Mouse (Mus musculus): Measurements from ENCODE around the gene Tsc1. TPM values are rescaled to one million over a fixed set of nuclear protein-coding genes. Genes with fewer than 3 reads are reported as not detected.

The Tsc1 gene
- polyA plus RNA-seq, 1 experiment from 2014 or later = 9.8 TPM

- no peak overlapping the region for H3K4me3 ChIP-seq (ENCODE audit: low read depth, low read length)
- 41% methylated on average over 3 of the region's 3 CpGs for WGBS (ENCODE audit: insufficient replicate concordance)
- ATAC-seq (ENCODE audit: low read depth) = no peak
These were observed 47.4 kb downstream of the Tsc1 start for GRCm38 (mm10) chr2:28688431-28688830.

GRCm38 (mm10) chr2:28692692-28693091 lies 51.7 kb downstream of the Tsc1 start:
- Histone ChIP-seq H3K27me3 (ENCODE audit: control insufficient read depth, insufficient read depth, low read depth, low read length) (no peaks in the 10 kb centered on the region), H3K36me3 (ENCODE audit: control insufficient read depth, insufficient read depth) (no peaks in the 10 kb centered on the region), H3K9me3 (replicated peaks; ENCODE audit: control insufficient read depth, low read length) (no peaks in the 10 kb centered on the region), H3K4me2 (ENCODE audit: low read depth, low read length) (no peak overlapping the region), H3K9ac (ENCODE audit: low read depth, low read length) (no peak overlapping the region), H3K4me1 (ENCODE audit: control insufficient read depth, low read depth, low read length) (no peaks in the 10 kb centered on the region), H3K27ac (ENCODE audit: low read length) (no peak overlapping the region), H3K4me3 (ENCODE audit: low read depth, low read length) (no peak overlapping the region)
- 69% methylated on average over 9 of the region's 9 CpGs for WGBS (ENCODE audit: insufficient replicate concordance)
- ATAC-seq (ENCODE audit: low read depth) = no peak

More at GRCm38 (mm10) chr2:28688431-28688830, 47.4 kb downstream of the Tsc1 start:
- no peaks in the 10 kb centered on the region for H3K9me3 ChIP-seq (replicated peaks; ENCODE audit: control insufficient read depth, low read length)
- H3K9ac ChIP-seq (ENCODE audit: low read depth, low read length) = no peak overlapping the region
- H3K4me2 ChIP-seq (ENCODE audit: low read depth, low read length) = no peak overlapping the region
- no peaks in the 10 kb centered on the region for H3K4me1 ChIP-seq (ENCODE audit: control insufficient read depth, low read depth, low read length)
- H3K27me3 ChIP-seq (ENCODE audit: control insufficient read depth, insufficient read depth, low read depth, low read length) = no peaks in the 10 kb centered on the region
- no peak overlapping the region for H3K27ac ChIP-seq (ENCODE audit: low read length)
- H3K36me3 ChIP-seq (ENCODE audit: control insufficient read depth, insufficient read depth) = peaks cover 9% of the 10 kb centered on the region

- Histone ChIP-seq H3K9ac (ENCODE audit: low read depth, low read length) (no peak overlapping the region), H3K9me3 (replicated peaks; ENCODE audit: control insufficient read depth, low read length) (no peaks in the 10 kb centered on the region), H3K36me3 (ENCODE audit: control insufficient read depth, insufficient read depth) (no peaks in the 10 kb centered on the region), H3K4me1 (ENCODE audit: control insufficient read depth, low read depth, low read length) (peaks cover 24% of the 10 kb centered on the region), H3K27ac (ENCODE audit: low read length) (peak overlapping the region; percentile 54; the same call in 1 of the 2 replicates), H3K27me3 (ENCODE audit: control insufficient read depth, insufficient read depth, low read depth, low read length) (peaks cover 10% of the 10 kb centered on the region), H3K4me2 (ENCODE audit: low read depth, low read length) (peak overlapping the region; percentile 88), H3K4me3 (ENCODE audit: low read depth, low read length) (no peak overlapping the region)
- WGBS (ENCODE audit: insufficient replicate concordance) = 31% methylated on average over 5 of the region's 5 CpGs
- ATAC-seq (ENCODE audit: low read depth) = no peak
These were observed 57.5 kb downstream of the Tsc1 start for GRCm38 (mm10) chr2:28698566-28698965.

- no peaks in the 10 kb centered on the region for H3K9me3 ChIP-seq (replicated peaks; ENCODE audit: control insufficient read depth, low read length)
- H3K27me3 ChIP-seq (ENCODE audit: control insufficient read depth, insufficient read depth, low read depth, low read length) = peaks cover 10% of the 10 kb centered on the region
- peaks cover 24% of the 10 kb centered on the region for H3K4me1 ChIP-seq (ENCODE audit: control insufficient read depth, low read depth, low read length)
- peak within 1 kb of the TSS; percentile 64 for H3K4me3 ChIP-seq (ENCODE audit: low read depth, low read length)
- WGBS (ENCODE audit: insufficient replicate concordance) = 1% methylated on average over 53 of the region's 53 CpGs
- H3K4me2 ChIP-seq (ENCODE audit: low read depth, low read length) = peak within 1 kb of the TSS; percentile 88
- ATAC-seq (ENCODE audit: low read depth) = peak; percentile 44
- peak within 1 kb of the TSS; percentile 54; the same call in 1 of the 2 replicates for H3K27ac ChIP-seq (ENCODE audit: low read length)
- H3K9ac ChIP-seq (ENCODE audit: low read depth, low read length) = peak within 1 kb of the TSS; percentile 51
- no peaks in the 10 kb centered on the region for H3K36me3 ChIP-seq (ENCODE audit: control insufficient read depth, insufficient read depth)
These were observed 58.6 kb downstream of the Tsc1 start, which contains the start of the genes Spaca9 and Ak8 for GRCm38 (mm10) chr2:28699361-28700335. Gene Spaca9, minus strand, starts transcription at chr2:28699727. Gene Ak8, plus strand, starts transcription at chr2:28700164.

- Histone ChIP-seq H3K9ac (ENCODE audit: low read depth, low read length) (no peak overlapping the region), H3K4me2 (ENCODE audit: low read depth, low read length) (peak overlapping the region; percentile 26)
These were observed 60.7 kb downstream of the Tsc1 start for GRCm38 (mm10) chr2:28701646-28702262.

GRCm38 (mm10) chr2:28706106-28706636 lies 65.1 kb downstream of the Tsc1 start:
- no peaks in the 10 kb centered on the region for H3K36me3 ChIP-seq (ENCODE audit: control insufficient read depth, insufficient read depth)
- WGBS (ENCODE audit: insufficient replicate concordance) = 41% methylated on average over 8 of the region's 8 CpGs
- peaks cover 19% of the 10 kb centered on the region for H3K4me1 ChIP-seq (ENCODE audit: control insufficient read depth, low read depth, low read length)
- H3K27ac ChIP-seq (ENCODE audit: low read length) = no peak overlapping the region
- no peak for ATAC-seq (ENCODE audit: low read depth)
- H3K27me3 ChIP-seq (ENCODE audit: control insufficient read depth, insufficient read depth, low read depth, low read length) = no peaks in the 10 kb centered on the region
- no peaks in the 10 kb centered on the region for H3K9me3 ChIP-seq (replicated peaks; ENCODE audit: control insufficient read depth, low read length)
- no peak overlapping the region for H3K4me3 ChIP-seq (ENCODE audit: low read depth, low read length)
- no peak overlapping the region for H3K4me2 ChIP-seq (ENCODE audit: low read depth, low read length)
- no peak overlapping the region for H3K9ac ChIP-seq (ENCODE audit: low read depth, low read length)

More at GRCm38 (mm10) chr2:28701646-28702262, 60.7 kb downstream of the Tsc1 start:
- no peaks in the 10 kb centered on the region for H3K36me3 ChIP-seq (ENCODE audit: control insufficient read depth, insufficient read depth)
- no peak overlapping the region for H3K4me3 ChIP-seq (ENCODE audit: low read depth, low read length)
- H3K27me3 ChIP-seq (ENCODE audit: control insufficient read depth, insufficient read depth, low read depth, low read length) = peaks cover 10% of the 10 kb centered on the region
- no peaks in the 10 kb centered on the region for H3K9me3 ChIP-seq (replicated peaks; ENCODE audit: control insufficient read depth, low read length)
- no peak overlapping the region for H3K27ac ChIP-seq (ENCODE audit: low read length)
- peaks cover 31% of the 10 kb centered on the region for H3K4me1 ChIP-seq (ENCODE audit: control insufficient read depth, low read depth, low read length)
- 26% methylated on average over 8 of the region's 8 CpGs for WGBS (ENCODE audit: insufficient replicate concordance)
- ATAC-seq (ENCODE audit: low read depth) = peak; percentile 80

GRCm38 (mm10) chr2:28706787-28707186 lies 65.8 kb downstream of the Tsc1 start:
- H3K9ac ChIP-seq (ENCODE audit: low read depth, low read length) = no peak overlapping the region
- peaks cover 13% of the 10 kb centered on the region for H3K4me1 ChIP-seq (ENCODE audit: control insufficient read depth, low read depth, low read length)
- 29% methylated on average over 6 of the region's 6 CpGs for whole genome bisulfite sequencing (ENCODE audit: insufficient replicate concordance)
- no peak overlapping the region for H3K27ac ChIP-seq (ENCODE audit: low read length)
- no peak for ATAC-seq (ENCODE audit: low read depth)
- no peaks in the 10 kb centered on the region for H3K27me3 ChIP-seq (ENCODE audit: control insufficient read depth, insufficient read depth, low read depth, low read length)
- no peak overlapping the region for H3K4me3 ChIP-seq (ENCODE audit: low read depth, low read length)
- H3K36me3 ChIP-seq (ENCODE audit: control insufficient read depth, insufficient read depth) = no peaks in the 10 kb centered on the region
- no peak overlapping the region for H3K4me2 ChIP-seq (ENCODE audit: low read depth, low read length)
- H3K9me3 ChIP-seq (replicated peaks; ENCODE audit: control insufficient read depth, low read length) = no peaks in the 10 kb centered on the region

GRCm38 (mm10) chr2:28713036-28713435 lies 72.0 kb downstream of the Tsc1 start:
- Histone ChIP-seq H3K9me3 (replicated peaks; ENCODE audit: control insufficient read depth, low read length) (no peaks in the 10 kb centered on the region), H3K27ac (ENCODE audit: low read length) (no peak overlapping the region), H3K4me3 (ENCODE audit: low read depth, low read length) (no peak overlapping the region), H3K4me2 (ENCODE audit: low read depth, low read length) (no peak overlapping the region), H3K27me3 (ENCODE audit: control insufficient read depth, insufficient read depth, low read depth, low read length) (no peaks in the 10 kb centered on the region), H3K36me3 (ENCODE audit: control insufficient read depth, insufficient read depth) (no peaks in the 10 kb centered on the region), H3K9ac (ENCODE audit: low read depth, low read length) (no peak overlapping the region), H3K4me1 (ENCODE audit: control insufficient read depth, low read depth, low read length) (no peaks in the 10 kb centered on the region)
- no peak for ATAC-seq (ENCODE audit: low read depth)
- 71% methylated on average over 8 of the region's 8 CpGs for WGBS (ENCODE audit: insufficient replicate concordance)

Measured in liver, embryonic 16.5 days (tissue).